Mouse (Mus musculus) liver, embryonic 13.5 days (tissue): ENCODE measurements at regions not wholly inside any gene's neighbourhood (a gene's known extent, or its start where the extent isn't known, plus 50 kb on each side); places are given as distances from the start of the nearest gene placed in this dataset.

ENCODE experiments used
- ATAC-seq: fragments of 200-750 bp; cut with Nextera tagmentation; 2 replicates; pipeline ENCODE4 v1.8.0; 2017; ENCODE audit warnings: low read depth, mild to moderate bottlenecking, moderate number of reproducible peaks, moderate library complexity
- DNase-seq: peaks from one replicate; pipeline ENCODE4 v3.0.0; 2022
- H3K27ac ChIP-seq: fragments of 300-500 bp; sonication (generic); 2 replicates; pipeline ENCODE4 v1.5.1; 2015; ENCODE audit warnings: moderate library complexity, mild to moderate bottlenecking, inconsistent platforms
- H3K27me3 ChIP-seq: fragments of 300-500 bp; sonication (generic); 2 replicates; pipeline ENCODE4 v1.6.1; 2015; ENCODE audit warnings: mild to moderate bottlenecking, inconsistent platforms
- H3K36me3 ChIP-seq: fragments of 300-500 bp; sonication (generic); 2 replicates; pipeline ENCODE4 v1.6.1; 2015; ENCODE audit warnings: mild to moderate bottlenecking, inconsistent platforms
- H3K4me1 ChIP-seq: fragments of 300-500 bp; sonication (generic); replicated peaks from 2 replicates; pipeline ENCODE4 v1.6.1; 2015; ENCODE audit warnings: inconsistent platforms
- H3K4me2 ChIP-seq: fragments of 300-500 bp; sonication (generic); 2 replicates; pipeline ENCODE4 v1.6.1; 2015; ENCODE audit warnings: inconsistent platforms, mild to moderate bottlenecking, moderate library complexity
- H3K4me3 ChIP-seq: fragments of 300-500 bp; sonication (generic); replicated peaks from 2 replicates; pipeline ENCODE4 v1.5.1; 2015; ENCODE audit warnings: mild to moderate bottlenecking, inconsistent platforms
- H3K9ac ChIP-seq: fragments of 300-500 bp; sonication (generic); 2 replicates; pipeline ENCODE4 v1.6.1; 2015; ENCODE audit warnings: mild to moderate bottlenecking, inconsistent platforms
- H3K9me3 ChIP-seq: fragments of 300-500 bp; sonication (generic); replicated peaks from 2 replicates; pipeline ENCODE4 v1.6.1; 2016; ENCODE audit warnings: inconsistent platforms
- WGBS: fragments of 180-500 bp; shearing (Covaris S2); methylation state at CpG from one replicate; pipeline ENCODE4 v1.1.7; 2015; ENCODE audit not compliant: insufficient replicate concordance; 5-methylcytosine and 5-hydroxymethylcytosine counted together

DNA sequence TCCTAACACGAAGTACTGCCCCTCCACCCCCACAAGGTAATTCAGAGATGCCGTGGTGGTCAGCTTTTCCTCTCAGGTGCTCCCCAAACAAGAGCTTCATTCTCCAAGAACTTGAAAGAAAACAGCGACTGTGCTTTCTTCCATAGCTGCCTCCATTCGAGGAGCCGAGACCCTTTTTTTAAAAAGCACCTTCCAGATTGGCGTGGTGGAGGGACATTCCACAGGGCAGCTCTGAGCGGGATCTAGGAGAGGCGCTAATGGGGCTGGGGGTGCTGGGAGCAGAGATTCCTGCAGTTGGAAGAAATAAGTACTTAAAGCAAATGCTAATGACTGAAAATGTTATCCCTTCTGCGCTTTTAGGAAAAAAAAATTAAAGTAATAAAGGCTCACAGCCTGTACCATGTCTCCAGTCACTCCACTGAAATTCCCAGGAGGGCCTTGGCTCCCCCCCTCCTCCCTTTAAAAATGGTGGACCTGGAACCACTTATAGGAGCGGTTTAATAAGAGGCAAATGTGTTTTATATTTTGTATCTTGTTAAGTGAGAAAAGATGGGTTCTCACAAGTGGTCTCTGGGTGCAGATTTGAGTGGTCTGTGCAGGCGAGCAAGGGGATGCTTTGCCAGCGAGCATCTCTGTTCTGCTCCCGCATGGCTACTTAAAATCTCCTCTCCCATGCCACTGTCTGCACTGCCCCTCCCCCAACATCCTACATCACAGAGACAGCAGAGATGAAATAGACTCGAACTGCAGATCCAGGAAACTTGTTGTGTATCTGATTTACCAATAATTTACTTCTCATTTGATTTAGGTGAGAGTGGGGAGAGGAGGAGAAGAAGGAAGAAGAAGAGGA lies 77.4 kb upstream of the Zfhx3 start:
- 51% methylated on average over 14 of the region's 14 CpGs for WGBS
- H3K4me3 ChIP-seq = no peak overlapping the region
- no peak for DNase-seq
- ATAC-seq = no peak
- H3K4me1 ChIP-seq = no peaks in the 10 kb centered on the region
- no peak overlapping the region for H3K9ac ChIP-seq
- no peak overlapping the region for H3K27ac ChIP-seq
- no peak overlapping the region for H3K4me2 ChIP-seq
- no peaks in the 10 kb centered on the region for H3K9me3 ChIP-seq
- no peaks in the 10 kb centered on the region for H3K36me3 ChIP-seq
- no peaks in the 10 kb centered on the region for H3K27me3 ChIP-seq

- ATAC-seq (no peak), DNase-seq (no peak)
- Histone ChIP-seq H3K36me3 (no peaks in the 10 kb centered on the region), H3K27me3 (no peaks in the 10 kb centered on the region), H3K4me1 (no peaks in the 10 kb centered on the region), H3K4me2 (no peak overlapping the region), H3K4me3 (no peak overlapping the region), H3K27ac (no peak overlapping the region), H3K9ac (no peak overlapping the region), H3K9me3 (no peaks in the 10 kb centered on the region)
- WGBS = 62% methylated on average over 4 of the region's 4 CpGs
Measured at GRCm38 (mm10) chr8:107865744-107866143, 76.7 kb upstream of the Zfhx3 start.

- H3K27ac ChIP-seq = no peak overlapping the region
- H3K9me3 ChIP-seq = no peaks in the 10 kb centered on the region
- no peaks in the 10 kb centered on the region for H3K4me1 ChIP-seq
- WGBS = 53% methylated on average over 15 of the region's 15 CpGs
- DNase-seq (no peak), ATAC-seq (no peak)
- no peak overlapping the region for H3K9ac ChIP-seq
- H3K27me3 ChIP-seq = no peaks in the 10 kb centered on the region
- no peak overlapping the region for H3K4me2 ChIP-seq
- H3K4me3 ChIP-seq = no peak overlapping the region
- no peaks in the 10 kb centered on the region for H3K36me3 ChIP-seq
Measured at GRCm38 (mm10) chr8:107871718-107872117, 70.7 kb upstream of the Zfhx3 start.

DNA sequence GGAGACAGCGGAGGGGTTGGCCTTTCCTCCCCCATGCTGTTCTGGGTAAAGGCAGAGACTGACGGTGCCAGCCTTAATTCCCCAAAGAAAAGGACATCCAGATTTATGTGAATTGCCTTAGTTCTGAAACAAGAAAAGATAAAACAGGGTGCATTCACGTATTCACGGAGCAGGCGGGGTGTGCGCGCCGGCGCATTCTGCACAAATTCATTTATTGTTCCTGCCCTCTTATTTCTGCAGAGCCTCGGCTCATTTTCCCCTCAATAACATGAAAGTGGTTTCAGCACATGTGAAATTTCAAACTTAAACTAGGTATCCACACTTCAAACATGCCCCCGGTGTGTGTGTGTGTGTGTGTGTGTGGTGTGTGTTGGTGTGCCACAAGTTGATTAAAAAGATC lies 70.3 kb upstream of the Zfhx3 start:
- H3K9me3 ChIP-seq = no peaks in the 10 kb centered on the region
- ATAC-seq (no peak), DNase-seq (no peak)
- no peak overlapping the region for H3K27ac ChIP-seq
- no peaks in the 10 kb centered on the region for H3K36me3 ChIP-seq
- WGBS = 70% methylated on average over 11 of the region's 11 CpGs
- H3K4me1 ChIP-seq = no peaks in the 10 kb centered on the region
- H3K4me2 ChIP-seq = no peak overlapping the region
- H3K4me3 ChIP-seq = no peak overlapping the region
- no peaks in the 10 kb centered on the region for H3K27me3 ChIP-seq
- no peak overlapping the region for H3K9ac ChIP-seq

DNA sequence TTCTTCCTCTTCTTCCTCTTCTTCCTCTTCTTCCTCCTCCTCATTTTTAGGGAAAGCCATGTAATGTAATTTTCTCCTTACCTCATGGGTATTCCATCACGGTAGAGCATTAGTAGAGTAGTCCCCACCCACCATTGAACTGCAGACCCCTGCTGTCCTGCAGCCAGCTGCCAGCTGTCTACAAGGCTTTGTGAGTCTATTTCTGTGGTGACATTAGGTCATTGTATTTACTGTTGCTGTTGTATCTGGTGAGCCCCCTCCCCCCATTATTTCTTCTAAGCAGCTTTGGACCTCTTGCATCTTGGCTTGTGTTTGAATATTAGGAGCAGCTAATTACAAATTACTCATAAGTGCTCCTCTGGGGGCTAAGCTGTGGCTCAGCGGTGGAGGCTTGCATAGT lies 66.0 kb upstream of the Zfhx3 start:
- ATAC-seq (no peak), DNase-seq (no peak)
- no peaks in the 10 kb centered on the region for H3K4me1 ChIP-seq
- no peak overlapping the region for H3K4me3 ChIP-seq
- no peaks in the 10 kb centered on the region for H3K36me3 ChIP-seq
- H3K27ac ChIP-seq = no peak overlapping the region
- no peak overlapping the region for H3K4me2 ChIP-seq
- no peaks in the 10 kb centered on the region for H3K27me3 ChIP-seq
- no peak overlapping the region for H3K9ac ChIP-seq
- H3K9me3 ChIP-seq = no peaks in the 10 kb centered on the region
- 66% methylated on average over 2 of the region's 2 CpGs for WGBS

- Histone ChIP-seq H3K27ac (no peak overlapping the region), H3K9ac (no peak overlapping the region), H3K4me3 (no peak overlapping the region), H3K9me3 (no peaks in the 10 kb centered on the region), H3K27me3 (no peaks in the 10 kb centered on the region), H3K4me1 (no peaks in the 10 kb centered on the region), H3K36me3 (no peaks in the 10 kb centered on the region), H3K4me2 (no peak overlapping the region)
- WGBS = 20% methylated on average over 7 of the region's 7 CpGs
- no peak for DNase-seq
- no peak for ATAC-seq
Measured at GRCm38 (mm10) chr8:107881851-107882250, 60.6 kb upstream of the Zfhx3 start.

DNA sequence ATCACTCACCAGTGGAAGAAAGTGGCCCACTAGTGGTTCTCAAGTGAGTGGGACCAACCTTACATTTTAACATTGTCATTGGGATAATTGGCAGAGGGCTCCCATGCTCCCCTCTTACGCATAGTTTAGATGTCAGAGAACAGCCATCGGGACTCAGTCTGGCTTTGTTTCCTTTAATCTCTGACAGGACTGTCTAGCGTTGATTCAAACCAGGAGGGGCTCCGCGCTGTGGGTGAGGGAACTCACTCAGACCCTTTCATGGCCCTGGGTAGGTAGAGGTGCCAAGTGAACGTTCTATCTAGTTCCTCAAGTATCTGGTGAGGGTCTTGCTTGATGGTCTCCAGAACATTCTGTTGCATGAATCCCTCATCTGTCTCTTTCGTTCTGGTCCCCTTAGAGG lies 56.9 kb upstream of the Zfhx3 start:
- Histone ChIP-seq H3K36me3 (no peaks in the 10 kb centered on the region), H3K9ac (no peak overlapping the region), H3K27ac (no peak overlapping the region), H3K9me3 (no peaks in the 10 kb centered on the region), H3K4me2 (no peak overlapping the region), H3K27me3 (no peaks in the 10 kb centered on the region), H3K4me1 (no peaks in the 10 kb centered on the region), H3K4me3 (no peak overlapping the region)
- DNase-seq (no peak), ATAC-seq (no peak)
- WGBS = 55% methylated on average over 7 of the region's 7 CpGs

- Histone ChIP-seq H3K4me3 (no peak overlapping the region), H3K9ac (no peak overlapping the region), H3K27ac (no peak overlapping the region), H3K4me1 (no peaks in the 10 kb centered on the region), H3K9me3 (no peaks in the 10 kb centered on the region), H3K27me3 (no peaks in the 10 kb centered on the region), H3K4me2 (no peak overlapping the region), H3K36me3 (no peaks in the 10 kb centered on the region)
- ATAC-seq = no peak
- DNase-seq = no peak
- 63% methylated on average over 5 of the region's 5 CpGs for WGBS
Measured at GRCm38 (mm10) chr8:107885971-107886370, 56.5 kb upstream of the Zfhx3 start.

DNA sequence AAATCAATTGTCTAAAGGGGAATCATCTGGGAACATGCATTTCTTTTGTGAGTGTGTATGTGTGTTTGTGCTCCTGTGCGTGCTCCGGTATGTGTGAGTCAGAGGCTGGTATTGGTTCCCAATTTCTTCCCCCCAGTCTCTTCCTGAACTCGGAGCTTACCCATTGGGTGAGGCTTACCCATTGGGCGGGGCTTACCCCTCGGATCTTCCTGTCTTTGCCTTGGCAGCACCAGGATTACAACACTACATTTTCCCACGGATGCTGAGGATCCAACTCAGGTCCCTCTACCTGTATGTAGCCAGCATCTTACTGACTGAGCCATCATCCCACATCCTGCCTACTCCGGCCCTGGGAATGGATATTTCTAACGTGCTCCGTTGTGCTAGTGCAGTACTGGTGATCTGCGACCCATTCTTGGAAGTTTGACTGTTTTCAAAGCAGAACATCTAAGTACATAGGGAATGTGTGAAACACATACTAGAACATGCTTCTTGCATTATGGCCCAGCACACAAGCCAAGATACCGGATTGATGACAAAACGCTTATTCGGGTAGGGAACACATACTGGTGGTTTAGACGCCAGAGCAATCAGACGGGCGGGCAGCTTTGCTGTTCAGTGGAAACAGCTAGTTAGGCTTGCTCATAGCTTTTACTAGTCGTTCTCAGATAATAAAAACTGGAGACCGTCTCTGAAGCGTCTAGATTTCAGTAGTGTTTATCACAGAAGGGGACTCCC lies 55.8 kb upstream of the Zfhx3 start:
- WGBS = 70% methylated on average over 19 of the region's 19 CpGs
- no peak overlapping the region for H3K4me3 ChIP-seq
- H3K4me2 ChIP-seq = no peak overlapping the region
- H3K9me3 ChIP-seq = no peaks in the 10 kb centered on the region
- DNase-seq (no peak), ATAC-seq (no peak)
- no peaks in the 10 kb centered on the region for H3K27me3 ChIP-seq
- H3K36me3 ChIP-seq = no peaks in the 10 kb centered on the region
- no peaks in the 10 kb centered on the region for H3K4me1 ChIP-seq
- H3K9ac ChIP-seq = no peak overlapping the region
- H3K27ac ChIP-seq = no peak overlapping the region

- H3K36me3 ChIP-seq = no peaks in the 10 kb centered on the region
- no peaks in the 10 kb centered on the region for H3K27me3 ChIP-seq
- DNase-seq (no peak), ATAC-seq (no peak)
- no peaks in the 10 kb centered on the region for H3K9me3 ChIP-seq
- H3K4me2 ChIP-seq = no peak overlapping the region
- no peak overlapping the region for H3K9ac ChIP-seq
- no peaks in the 10 kb centered on the region for H3K4me1 ChIP-seq
- no peak overlapping the region for H3K4me3 ChIP-seq
- 45% methylated on average over 10 of the region's 10 CpGs for WGBS
- H3K27ac ChIP-seq = no peak overlapping the region
Measured at GRCm38 (mm10) chr8:107887333-107887732, 55.1 kb upstream of the Zfhx3 start.

DNA sequence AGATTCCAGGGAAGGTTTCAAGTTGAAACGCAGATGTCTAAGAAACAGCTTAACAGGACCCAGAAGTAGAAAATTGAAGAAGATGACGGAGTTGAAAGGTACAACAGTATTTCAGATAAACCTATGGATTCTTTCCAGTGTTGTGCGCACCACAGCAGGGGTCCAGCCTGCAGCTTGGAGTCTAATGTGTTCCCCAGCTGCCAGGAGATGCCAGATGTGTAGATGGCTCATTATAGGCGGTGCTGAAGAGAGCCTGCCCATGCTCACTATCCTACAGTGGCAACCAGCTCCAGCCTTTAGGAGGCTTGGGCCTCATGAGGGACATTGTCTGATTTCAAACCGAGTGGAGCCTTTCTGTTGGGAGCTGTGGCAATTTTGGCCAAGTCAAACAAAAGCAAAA lies 51.5 kb upstream of the Zfhx3 start:
- Histone ChIP-seq H3K9ac (no peak overlapping the region), H3K9me3 (no peaks in the 10 kb centered on the region), H3K4me2 (no peak overlapping the region), H3K27ac (no peak overlapping the region), H3K36me3 (no peaks in the 10 kb centered on the region), H3K27me3 (no peaks in the 10 kb centered on the region), H3K4me3 (no peak overlapping the region), H3K4me1 (no peaks in the 10 kb centered on the region)
- ATAC-seq (no peak), DNase-seq (no peak)
- 60% methylated on average over 5 of the region's 5 CpGs for WGBS
